Mouse (Mus musculus) olfactory bulb, adult 2 months (tissue): Measurements from ENCODE around the gene Ppp1ca. TPM values are rescaled to one million over a fixed set of nuclear protein-coding genes. Genes with fewer than 3 reads are reported as not detected.

ENCODE experiments used
- H3K27ac ChIP-seq: fragments of 200-500 bp; 2 replicates; pipeline ENCODE4 v1.5.1; 2012; ENCODE audit warnings: low read depth, low read length; ENCODE audit not compliant: insufficient read depth
- H3K4me1 ChIP-seq: fragments of 200-500 bp; 2 replicates; pipeline ENCODE4 v1.6.1; 2012; ENCODE audit warnings: low read length; ENCODE audit not compliant: control insufficient read depth, insufficient read depth
- H3K4me3 ChIP-seq: fragments of 200-500 bp; 2 replicates; pipeline ENCODE4 v1.5.1; 2012; ENCODE audit warnings: mild to moderate bottlenecking, low read depth, low read length, moderate library complexity; ENCODE audit not compliant: insufficient read depth
- CTCF ChIP-seq: fragments of 200-500 bp; IDR thresholded peaks from 2 replicates; pipeline ENCODE4 v1.5.1; 2012; ENCODE audit warnings: low read depth, mild to moderate bottlenecking, low read length, moderate library complexity; ENCODE audit not compliant: insufficient read depth
- POLR2A ChIP-seq: fragments of 200-500 bp; IDR thresholded peaks from 2 replicates; pipeline ENCODE4 v1.6.1; 2012; ENCODE audit warnings: mild to moderate bottlenecking, low read depth, low read length, moderate library complexity; ENCODE audit not compliant: insufficient read depth
- WGBS: fragments of 180-500 bp; shearing (Covaris S2); methylation state at CpG from one replicate; pipeline ENCODE4 v1.1.7; 2018; 5-methylcytosine and 5-hydroxymethylcytosine counted together
- polyA plus RNA-seq: library from polyadenylated mRNA; stranded (reverse); fragments of >200 nt; gene quantifications from 2 replicates; pipeline ENCODE4 v1.2.4, GENCODE M21; 2012; ENCODE audit warnings: low replicate concordance; ENCODE audit not compliant: missing spikeins, insufficient read depth, insufficient read length

Ppp1ca gene
- polyA plus RNA-seq, 1 experiment, result 405 TPM

- 75% methylated on average over 3 of the region's 3 CpGs for WGBS
- no peak overlapping the region for H3K4me3 ChIP-seq
- H3K27ac ChIP-seq, result no peak overlapping the region
- no peak for TF ChIP-seq CTCF
- no peak for TF ChIP-seq POLR2A
- H3K4me1 ChIP-seq, result peaks cover 24% of the 10 kb centered on the region
Observed at GRCm38 (mm10) chr19:4197180-4197579, 5.3 kb downstream of the Ppp1ca start.

GRCm38 (mm10) chr19:4201291-4201909, 9.5 kb downstream of the Ppp1ca start, which contains the start of gene Rad9a:
Gene Rad9a (minus strand): TSS chr19:4201662.
- WGBS, result under 1% methylated on average over 34 of the region's 34 CpGs
- H3K27ac ChIP-seq, result peak within 1 kb of the TSS; percentile 52; the same call in 1 of the 2 replicates
- TF ChIP-seq POLR2A (peak; percentile 80), CTCF (no peak)
- peaks cover 22% of the 10 kb centered on the region for H3K4me1 ChIP-seq
- H3K4me3 ChIP-seq, result peak within 1 kb of the TSS; percentile 62

- Histone ChIP-seq H3K4me1 (peaks cover 22% of the 10 kb centered on the region), H3K4me3 (peak overlapping the region; percentile 62), H3K27ac (no peak overlapping the region)
- TF ChIP-seq CTCF (no peak), POLR2A (no peak)
- 27% methylated on average over 7 of the region's 7 CpGs for WGBS
Observed at GRCm38 (mm10) chr19:4202149-4202548, 10.3 kb downstream of the Ppp1ca start.

- H3K27ac ChIP-seq, result no peak overlapping the region
Observed at GRCm38 (mm10) chr19:4203148-4203547, 11.3 kb downstream of the Ppp1ca start.

GRCm38 (mm10) chr19:4203604-4204326, 11.9 kb downstream of the Ppp1ca start:
- Histone ChIP-seq H3K4me3 (no peak overlapping the region), H3K27ac (no peak overlapping the region), H3K4me1 (peaks cover 22% of the 10 kb centered on the region)
- WGBS, result 54% methylated on average over 13 of the region's 13 CpGs
- no peak for TF ChIP-seq CTCF
- no peak for TF ChIP-seq POLR2A

More at GRCm38 (mm10) chr19:4203148-4203547, 11.3 kb downstream of the Ppp1ca start:
- no peak overlapping the region for H3K4me3 ChIP-seq
- 61% methylated on average over 3 of the region's 3 CpGs for WGBS
- TF ChIP-seq POLR2A (no peak), CTCF (no peak)
- H3K4me1 ChIP-seq, result peaks cover 22% of the 10 kb centered on the region

DNA sequence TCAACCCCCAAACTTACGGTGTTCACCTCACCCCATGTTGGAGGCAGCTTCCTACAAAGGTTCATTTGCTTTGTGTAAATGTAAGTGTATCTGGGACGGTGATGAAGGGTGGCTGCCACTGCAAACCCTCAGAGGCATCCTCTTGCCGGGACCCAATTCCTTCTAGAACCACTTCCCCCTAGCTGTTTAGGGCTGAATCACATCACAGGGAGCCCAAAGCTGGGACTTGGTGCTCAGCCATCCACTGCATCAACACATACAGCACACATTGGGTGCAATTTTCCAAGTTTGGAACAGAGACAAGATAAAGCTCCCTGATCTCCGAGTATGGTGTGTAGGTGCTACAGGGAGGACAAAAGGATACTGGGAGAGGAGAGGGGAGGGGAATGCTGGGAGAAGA, 13.0 kb downstream of the Ppp1ca start:
- WGBS, result 54% methylated on average over 4 of the region's 4 CpGs
- TF ChIP-seq POLR2A (no peak), CTCF (no peak)
- Histone ChIP-seq H3K4me1 (peaks cover 22% of the 10 kb centered on the region), H3K27ac (no peak overlapping the region), H3K4me3 (no peak overlapping the region)

- Histone ChIP-seq H3K4me3 (no peak overlapping the region), H3K4me1 (peaks cover 9% of the 10 kb centered on the region), H3K27ac (no peak overlapping the region)
- peak; percentile 89 for TF ChIP-seq CTCF
- TF ChIP-seq POLR2A, result no peak
- 0% methylated on average over 2 of the region's 2 CpGs for WGBS
Observed at GRCm38 (mm10) chr19:4206971-4207370, 15.1 kb downstream of the Ppp1ca start.

DNA sequence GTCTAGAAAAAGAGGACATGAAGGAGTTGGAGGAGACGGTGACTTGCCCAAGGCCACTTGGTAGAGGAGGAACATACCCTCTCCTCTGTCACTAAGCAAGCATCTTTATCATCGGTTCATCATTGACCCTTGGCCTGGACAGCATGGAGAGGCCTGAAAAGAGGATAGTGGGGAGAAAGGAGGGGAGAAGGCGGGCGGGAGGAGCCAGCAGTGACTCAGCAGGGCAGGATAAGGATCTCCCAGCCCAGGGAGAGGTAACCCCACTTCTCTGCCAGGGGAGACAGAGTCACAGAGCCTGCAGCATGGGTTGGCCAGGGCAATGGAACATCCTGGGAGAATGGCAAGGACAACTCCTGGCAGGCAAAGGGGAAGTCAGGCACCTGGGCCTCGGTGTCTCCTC, 16.7 kb downstream of the Ppp1ca start:
- Histone ChIP-seq H3K4me3 (no peak overlapping the region), H3K27ac (no peak overlapping the region), H3K4me1 (peaks cover 8% of the 10 kb centered on the region)
- 83% methylated on average over 5 of the region's 5 CpGs for WGBS
- TF ChIP-seq CTCF, result no peak

DNA sequence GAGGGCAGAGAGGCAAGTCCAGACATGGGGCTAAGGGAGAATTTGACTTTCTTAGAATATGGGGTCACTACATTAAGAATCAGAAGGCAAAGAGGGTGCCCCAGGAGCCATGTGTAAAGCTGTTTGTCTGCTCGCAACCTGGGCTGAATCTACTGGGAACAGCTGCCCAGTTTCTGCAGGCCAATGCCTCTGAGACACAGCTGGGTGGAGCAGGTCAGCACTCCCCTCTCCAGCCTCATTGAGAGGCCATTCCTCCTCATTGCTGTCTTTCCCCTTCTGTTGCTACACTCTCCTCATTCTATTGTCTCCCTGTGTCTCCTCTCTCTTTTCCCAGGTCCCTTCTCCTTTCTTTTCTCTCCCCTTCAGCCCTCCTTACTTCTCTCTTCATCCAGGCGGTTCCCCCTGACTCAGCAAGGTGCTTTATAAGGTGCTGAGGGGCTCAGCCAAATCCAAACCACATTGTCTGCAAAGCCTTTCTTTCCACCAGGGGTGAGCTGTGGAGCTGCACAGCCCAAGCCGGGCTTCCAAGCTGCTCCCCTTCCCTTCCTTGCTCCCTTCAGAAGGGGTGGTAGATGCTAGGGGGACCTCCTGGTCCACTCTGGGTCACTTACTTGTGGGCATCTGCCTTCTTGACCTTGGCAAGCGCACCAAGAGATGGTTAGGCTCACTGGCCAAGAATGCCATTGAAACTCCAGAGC, 20.2 kb downstream of the Ppp1ca start:
- no peak for TF ChIP-seq POLR2A
- no peak for TF ChIP-seq CTCF

DNA sequence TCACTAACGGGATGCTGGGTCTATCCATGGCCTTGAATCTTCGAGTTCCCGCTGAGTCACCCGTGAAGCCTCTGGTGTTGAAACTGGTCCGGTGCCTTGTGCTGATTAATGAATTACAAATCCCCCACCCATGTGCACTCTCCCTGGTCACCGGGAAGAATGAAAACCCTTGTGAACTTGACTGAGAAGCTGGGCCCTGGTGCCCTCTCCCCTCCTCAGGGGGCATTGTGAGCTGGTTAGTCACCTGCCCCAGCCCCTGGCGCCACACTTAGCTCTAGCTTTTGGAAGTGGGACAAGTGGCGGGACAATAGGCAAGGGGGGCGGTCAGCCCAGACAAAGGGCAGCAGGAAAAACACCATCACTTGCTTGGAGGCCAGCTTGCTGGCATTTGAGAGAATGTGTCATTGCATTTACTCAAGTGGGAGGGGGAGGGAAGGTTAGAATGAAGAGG, 21.7 kb downstream of the Ppp1ca start:
- no peak for TF ChIP-seq CTCF
- Histone ChIP-seq H3K27ac (no peak overlapping the region), H3K4me3 (no peak overlapping the region), H3K4me1 (peaks cover 28% of the 10 kb centered on the region)
- WGBS, result 32% methylated on average over 9 of the region's 9 CpGs

More for the DNA sequence above, 20.2 kb downstream of the Ppp1ca start:
- Histone ChIP-seq H3K4me1 (peaks cover 28% of the 10 kb centered on the region), H3K27ac (no peak overlapping the region), H3K4me3 (no peak overlapping the region)
- 70% methylated on average over 4 of the region's 4 CpGs for WGBS
